Mouse (Mus musculus): ENCODE measurements around the gene Utp3. TPM values are rescaled to one million over a fixed set of nuclear protein-coding genes. Genes with fewer than 3 reads are reported as not detected.
A peak's percentile ranks its signal among the peaks of the same experiment; 100 is the strongest.

The Utp3 gene
- polyA plus RNA-seq, 1 experiment, result 9.3 TPM

GRCm38 (mm10) chr5:88569541-88569940 is 15.3 kb downstream of the Utp3 start:
- Histone ChIP-seq H3K27ac (ENCODE audit: insufficient read depth, low read length) (no peak overlapping the region), H3K4me1 (ENCODE audit: control insufficient read depth, insufficient read depth, insufficient read length) (peaks cover 8% of the 10 kb centered on the region), H3K27me3 (ENCODE audit: control insufficient read depth, insufficient read depth, low read length) (no peaks in the 10 kb centered on the region), H3K36me3 (ENCODE audit: control insufficient read depth, insufficient read depth, low read length) (peaks cover 1% of the 10 kb centered on the region; the same call in 1 of the 2 replicates), H3K4me3 (ENCODE audit: extremely low read depth, insufficient read depth, insufficient read length) (no peak overlapping the region)
- TF ChIP-seq POLR2A (IDR thresholded peaks at IDR 0.05; ENCODE audit: low read depth, low read length) (no peak), CTCF (IDR thresholded peaks at IDR 0.05; ENCODE audit: extremely low read depth, insufficient read depth, insufficient read length, insufficient replicate concordance) (no peak)
- WGBS, result 93% methylated on average over 3 of the region's 3 CpGs
- DNase-seq (ENCODE audit: low read depth in 1 of 2, low spot score in 2 of 2), result no peak

GRCm38 (mm10) chr5:88574829-88575228 is 20.6 kb downstream of the Utp3 start:
- no peaks in the 10 kb centered on the region for H3K27me3 ChIP-seq (ENCODE audit: control insufficient read depth, insufficient read depth, low read length)
- TF ChIP-seq CTCF (IDR thresholded peaks at IDR 0.05; ENCODE audit: extremely low read depth, insufficient read depth, insufficient read length, insufficient replicate concordance) (no peak), POLR2A (IDR thresholded peaks at IDR 0.05; ENCODE audit: low read depth, low read length) (no peak)
- peaks cover 10% of the 10 kb centered on the region; the same call in 1 of the 2 replicates for H3K4me1 ChIP-seq (ENCODE audit: control insufficient read depth, insufficient read depth, insufficient read length)
- H3K36me3 ChIP-seq (ENCODE audit: control insufficient read depth, insufficient read depth, low read length), result peaks cover 1% of the 10 kb centered on the region; the same call in 1 of the 2 replicates
- H3K27ac ChIP-seq (ENCODE audit: insufficient read depth, low read length), result no peak overlapping the region
- no peak for DNase-seq (ENCODE audit: low read depth in 1 of 2, low spot score in 2 of 2)
- H3K4me3 ChIP-seq (ENCODE audit: extremely low read depth, insufficient read depth, insufficient read length), result no peak overlapping the region
- WGBS, result 75% methylated on average over 3 of the region's 3 CpGs

GRCm38 (mm10) chr5:88575506-88576338 is 21.5 kb downstream of the Utp3 start:
- H3K27ac ChIP-seq (ENCODE audit: insufficient read depth, low read length), result peak overlapping the region; percentile 9; the same call in 1 of the 2 replicates
- DNase-seq (ENCODE audit: low read depth in 1 of 2, low spot score in 2 of 2), result no peak
- H3K4me3 ChIP-seq (ENCODE audit: extremely low read depth, insufficient read depth, insufficient read length), result no peak overlapping the region

GRCm38 (mm10) chr5:88580681-88581080 is 26.4 kb downstream of the Utp3 start:
- DNase-seq (ENCODE audit: low read depth in 1 of 2, low spot score in 2 of 2), result no peak
- WGBS, result 80% methylated on average over 10 of the region's 10 CpGs
- H3K36me3 ChIP-seq (ENCODE audit: control insufficient read depth, insufficient read depth, low read length), result no peaks in the 10 kb centered on the region
- no peak overlapping the region for H3K27ac ChIP-seq (ENCODE audit: insufficient read depth, low read length)
- H3K4me3 ChIP-seq (ENCODE audit: extremely low read depth, insufficient read depth, insufficient read length), result no peak overlapping the region
- no peak for TF ChIP-seq POLR2A (IDR thresholded peaks at IDR 0.05; ENCODE audit: low read depth, low read length)
- TF ChIP-seq CTCF (IDR thresholded peaks at IDR 0.05; ENCODE audit: extremely low read depth, insufficient read depth, insufficient read length, insufficient replicate concordance), result no peak
- peaks cover 3% of the 10 kb centered on the region; the same call in 1 of the 2 replicates for H3K4me1 ChIP-seq (ENCODE audit: control insufficient read depth, insufficient read depth, insufficient read length)
- no peaks in the 10 kb centered on the region for H3K27me3 ChIP-seq (ENCODE audit: control insufficient read depth, insufficient read depth, low read length)

More at GRCm38 (mm10) chr5:88575506-88576338, 21.5 kb downstream of the Utp3 start:
- Histone ChIP-seq H3K27me3 (ENCODE audit: control insufficient read depth, insufficient read depth, low read length) (no peaks in the 10 kb centered on the region), H3K4me1 (ENCODE audit: control insufficient read depth, insufficient read depth, insufficient read length) (peaks cover 10% of the 10 kb centered on the region; the same call in 1 of the 2 replicates), H3K36me3 (ENCODE audit: control insufficient read depth, insufficient read depth, low read length) (peaks cover 1% of the 10 kb centered on the region; the same call in 1 of the 2 replicates)
- no peak for TF ChIP-seq POLR2A (IDR thresholded peaks at IDR 0.05; ENCODE audit: low read depth, low read length)
- no peak for TF ChIP-seq CTCF (IDR thresholded peaks at IDR 0.05; ENCODE audit: extremely low read depth, insufficient read depth, insufficient read length, insufficient replicate concordance)
- WGBS, result 81% methylated on average over 3 of the region's 3 CpGs

- H3K4me3 ChIP-seq (ENCODE audit: extremely low read depth, insufficient read depth, insufficient read length), result no peak overlapping the region
- H3K4me1 ChIP-seq (ENCODE audit: control insufficient read depth, insufficient read depth, insufficient read length), result peaks cover 3% of the 10 kb centered on the region; the same call in 1 of the 2 replicates
- no peaks in the 10 kb centered on the region for H3K36me3 ChIP-seq (ENCODE audit: control insufficient read depth, insufficient read depth, low read length)
- WGBS, result 94% methylated on average over 6 of the region's 6 CpGs
- TF ChIP-seq POLR2A (IDR thresholded peaks at IDR 0.05; ENCODE audit: low read depth, low read length) (no peak), CTCF (IDR thresholded peaks at IDR 0.05; ENCODE audit: extremely low read depth, insufficient read depth, insufficient read length, insufficient replicate concordance) (no peak)
- no peaks in the 10 kb centered on the region for H3K27me3 ChIP-seq (ENCODE audit: control insufficient read depth, insufficient read depth, low read length)
- H3K27ac ChIP-seq (ENCODE audit: insufficient read depth, low read length), result no peak overlapping the region
- DNase-seq (ENCODE audit: low read depth in 1 of 2, low spot score in 2 of 2), result no peak
Measured at GRCm38 (mm10) chr5:88581343-88581742, 27.1 kb downstream of the Utp3 start.

GRCm38 (mm10) chr5:88583271-88584031 is 29.2 kb downstream of the Utp3 start:
- no peaks in the 10 kb centered on the region for H3K27me3 ChIP-seq (ENCODE audit: control insufficient read depth, insufficient read depth, low read length)
- H3K27ac ChIP-seq (ENCODE audit: insufficient read depth, low read length), result no peak overlapping the region
- no peak overlapping the region for H3K4me3 ChIP-seq (ENCODE audit: extremely low read depth, insufficient read depth, insufficient read length)
- no peaks in the 10 kb centered on the region for H3K4me1 ChIP-seq (ENCODE audit: control insufficient read depth, insufficient read depth, insufficient read length)
- TF ChIP-seq POLR2A (IDR thresholded peaks at IDR 0.05; ENCODE audit: low read depth, low read length), result no peak
- no peak for TF ChIP-seq CTCF (IDR thresholded peaks at IDR 0.05; ENCODE audit: extremely low read depth, insufficient read depth, insufficient read length, insufficient replicate concordance)
- no peak for DNase-seq (ENCODE audit: low read depth in 1 of 2, low spot score in 2 of 2)
- 86% methylated on average over 9 of the region's 9 CpGs for WGBS
- no peaks in the 10 kb centered on the region for H3K36me3 ChIP-seq (ENCODE audit: control insufficient read depth, insufficient read depth, low read length)
